Mouse (Mus musculus) bone marrow, adult 2 months (tissue): Measurements from ENCODE around the gene Gps2. TPM values are rescaled to one million over a fixed set of nuclear protein-coding genes. Genes with fewer than 3 reads are reported as not detected.

ENCODE experiments used
- H3K27ac ChIP-seq: fragments of 200-500 bp; 2 replicates; pipeline ENCODE4 v1.5.1; 2012; ENCODE audit warnings: low read depth, mild to moderate bottlenecking, control low read depth, inconsistent platforms, low read length; ENCODE audit not compliant: control insufficient read depth, poor library complexity, insufficient read depth
- H3K4me1 ChIP-seq: fragments of 200-500 bp; 2 replicates; pipeline ENCODE4 v1.6.1; 2011; ENCODE audit warnings: low read length; ENCODE audit not compliant: control insufficient read depth, insufficient read depth
- H3K4me3 ChIP-seq: fragments of 200-500 bp; replicated peaks from 2 replicates; pipeline ENCODE3; 2011; ENCODE audit warnings: mild to moderate bottlenecking, low read depth, low read length, control low read depth; ENCODE audit not compliant: control insufficient read depth
- CTCF ChIP-seq: fragments of 200-500 bp; IDR thresholded peaks from 2 replicates; pipeline ENCODE4 v1.5.1; 2011; ENCODE audit warnings: low read length, control low read depth; ENCODE audit not compliant: control insufficient read depth, insufficient read depth
- POLR2A ChIP-seq: fragments of 200-500 bp; IDR thresholded peaks from 2 replicates; pipeline ENCODE4 v1.6.1; 2011; ENCODE audit warnings: low read depth, mild to moderate bottlenecking, control low read depth, low read length, borderline replicate concordance; ENCODE audit not compliant: control insufficient read depth
- WGBS: fragments of 180-500 bp; shearing (Covaris S2); methylation state at CpG from one replicate; pipeline ENCODE4 v1.1.7; 2018; 5-methylcytosine and 5-hydroxymethylcytosine counted together
- polyA plus RNA-seq: library from polyadenylated mRNA; stranded (reverse); fragments of >200 nt; gene quantifications from 2 replicates; pipeline ENCODE4 v1.2.4, GENCODE M21; 2011; ENCODE audit warnings: low replicate concordance; ENCODE audit not compliant: missing spikeins, insufficient read depth, insufficient read length

Gps2 gene
- 120 and 203 TPM in 2 replicates for polyA plus RNA-seq

GRCm38 (mm10) chr11:69913554-69914371, at the start of gene Gps2:
Gene Gps2 (plus strand): TSS chr11:69913888.
- peak within 1 kb of the TSS; percentile 92 for H3K4me3 ChIP-seq
- 1% methylated on average over 61 of the region's 61 CpGs for WGBS
- TF ChIP-seq CTCF (no peak), POLR2A (peak; percentile 69; the same call in 1 of the 2 replicates)
- peak within 1 kb of the TSS; percentile 90 for H3K27ac ChIP-seq
- H3K4me1 ChIP-seq, result peaks cover 3% of the 10 kb centered on the region

GRCm38 (mm10) chr11:69864138-69864860, 49.4 kb upstream of the Gps2 start:
- Histone ChIP-seq H3K27ac (no peak overlapping the region), H3K4me1 (no peaks in the 10 kb centered on the region; the same call in 1 of the 2 replicates), H3K4me3 (no peak overlapping the region)
- WGBS, result 50% methylated on average over 8 of the region's 8 CpGs
- TF ChIP-seq POLR2A (no peak), CTCF (no peak)

GRCm38 (mm10) chr11:69865561-69865960, 48.1 kb upstream of the Gps2 start:
- no peak for TF ChIP-seq POLR2A
- TF ChIP-seq CTCF, result no peak
- Histone ChIP-seq H3K27ac (no peak overlapping the region), H3K4me1 (no peaks in the 10 kb centered on the region; the same call in 1 of the 2 replicates), H3K4me3 (no peak overlapping the region)
- 94% methylated on average over 9 of the region's 9 CpGs for WGBS

- TF ChIP-seq POLR2A, result no peak
- no peak for TF ChIP-seq CTCF
- 68% methylated on average over 9 of the region's 9 CpGs for WGBS
- H3K4me1 ChIP-seq, result no peaks in the 10 kb centered on the region; the same call in 1 of the 2 replicates
- no peak overlapping the region for H3K4me3 ChIP-seq
- no peak overlapping the region for H3K27ac ChIP-seq
Measured at GRCm38 (mm10) chr11:69867335-69867734, 46.4 kb upstream of the Gps2 start.

GRCm38 (mm10) chr11:69870289-69871069, 43.2 kb upstream of the Gps2 start:
- no peak for TF ChIP-seq POLR2A
- no peak for TF ChIP-seq CTCF
- Histone ChIP-seq H3K4me3 (no peak overlapping the region), H3K27ac (no peak overlapping the region), H3K4me1 (no peaks in the 10 kb centered on the region)
- 88% methylated on average over 2 of the region's 2 CpGs for WGBS

GRCm38 (mm10) chr11:69871822-69872221, 41.9 kb upstream of the Gps2 start:
- 87% methylated on average over 7 of the region's 7 CpGs for WGBS

GRCm38 (mm10) chr11:69872451-69872850, 41.2 kb upstream of the Gps2 start:
- TF ChIP-seq POLR2A, result no peak
- TF ChIP-seq CTCF, result no peak
- no peak overlapping the region for H3K27ac ChIP-seq

More at GRCm38 (mm10) chr11:69871822-69872221, 41.9 kb upstream of the Gps2 start:
- no peak overlapping the region for H3K4me3 ChIP-seq
- no peak overlapping the region for H3K27ac ChIP-seq
- no peak for TF ChIP-seq POLR2A
- TF ChIP-seq CTCF, result no peak
- H3K4me1 ChIP-seq, result no peaks in the 10 kb centered on the region

GRCm38 (mm10) chr11:69876186-69876585, 37.5 kb upstream of the Gps2 start:
- H3K27ac ChIP-seq, result no peak overlapping the region
- TF ChIP-seq CTCF (no peak), POLR2A (no peak)
- no peak overlapping the region for H3K4me3 ChIP-seq
- peaks cover 2% of the 10 kb centered on the region; the same call in 1 of the 2 replicates for H3K4me1 ChIP-seq
- WGBS, result 31% methylated on average over 7 of the region's 7 CpGs

More at GRCm38 (mm10) chr11:69872451-69872850, 41.2 kb upstream of the Gps2 start:
- H3K4me3 ChIP-seq, result no peak overlapping the region
- H3K4me1 ChIP-seq, result no peaks in the 10 kb centered on the region
- 84% methylated on average over 4 of the region's 4 CpGs for WGBS
